Mouse (Mus musculus): ENCODE results near the gene Prkcq. TPM values are rescaled to one million over a fixed set of nuclear protein-coding genes. Genes with fewer than 3 reads are reported as not detected.

Gene Prkcq
- total RNA-seq, 2 experiments from 2014 or later = 6.8 to 7.5 TPM

- intact Hi-C loops (cut with DNase I) = no loop called here
- H3K27ac ChIP-seq = no peak overlapping the region
- TF ChIP-seq CTCF (IDR thresholded peaks at IDR 0.05) = no peak
- DNase-seq (ENCODE audit: extremely low spot score in 1 of 2, low spot score in 2 of 2) = no peak
- H3K4me3 ChIP-seq = no peak overlapping the region
Observed at GRCm38 (mm10) chr2:11188279-11188678, 16.4 kb downstream of the Prkcq start.

GRCm38 (mm10) chr2:11189150-11189767 is 17.4 kb downstream of the Prkcq start:
- intact Hi-C loops (cut with DNase I) = no loop called here
- TF ChIP-seq CTCF (IDR thresholded peaks at IDR 0.05) = no peak
- no peak for DNase-seq (ENCODE audit: extremely low spot score in 1 of 2, low spot score in 2 of 2)
- Histone ChIP-seq H3K27ac (no peak overlapping the region), H3K4me3 (no peak overlapping the region)

DNA sequence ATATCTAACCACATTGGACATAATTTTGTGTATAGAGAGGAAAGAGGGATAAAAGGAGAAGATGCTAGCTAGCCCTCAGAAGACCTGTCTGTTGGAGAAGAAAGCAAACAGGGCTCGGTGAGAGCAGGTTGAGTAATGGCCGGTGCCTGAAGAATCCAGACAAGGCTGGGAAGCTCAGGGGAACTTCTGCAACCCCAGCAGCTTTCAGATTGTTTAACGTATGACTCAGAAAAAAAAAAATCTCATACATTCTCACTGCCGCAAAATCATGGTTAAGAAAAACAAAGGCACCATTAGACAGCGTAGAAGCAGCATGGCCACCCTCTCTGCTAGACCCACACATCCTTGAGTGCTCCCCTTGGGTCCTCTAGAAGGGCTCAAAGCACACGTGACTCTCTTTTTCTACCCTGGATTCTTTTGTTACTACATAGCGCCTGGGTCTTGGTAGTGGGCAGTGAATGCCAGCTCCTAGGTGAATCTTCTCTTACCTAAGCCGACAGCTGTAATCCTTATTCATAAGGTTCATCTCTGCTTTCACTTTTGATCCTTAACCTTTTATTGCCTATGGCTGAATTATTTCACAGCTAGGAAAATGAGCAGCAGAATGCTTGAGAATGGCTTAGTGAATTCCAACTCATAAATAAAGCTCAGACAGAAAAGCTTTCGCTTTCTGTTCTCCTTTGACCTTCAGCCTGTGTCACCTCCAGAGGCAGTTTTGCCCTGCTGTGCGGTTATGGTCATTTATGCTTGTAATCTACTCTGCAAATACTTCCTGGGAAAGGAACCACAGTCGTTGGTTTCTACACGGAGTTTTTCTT is 20.6 kb downstream of the Prkcq start:
- H3K4me3 ChIP-seq = no peak overlapping the region
- DNase-seq (ENCODE audit: extremely low spot score in 1 of 2, low spot score in 2 of 2) = no peak
- no peak for TF ChIP-seq CTCF (IDR thresholded peaks at IDR 0.05)
- intact Hi-C loops (cut with DNase I) = no loop called here
- H3K27ac ChIP-seq = no peak overlapping the region

- intact Hi-C loops (cut with DNase I) = no loop called here
- H3K27ac ChIP-seq = no peak overlapping the region
- DNase-seq (ENCODE audit: extremely low spot score in 1 of 2, low spot score in 2 of 2) = no peak
- TF ChIP-seq CTCF (IDR thresholded peaks at IDR 0.05) = no peak
- no peak overlapping the region for H3K4me3 ChIP-seq
Observed at GRCm38 (mm10) chr2:11193099-11193618, 21.3 kb downstream of the Prkcq start.

GRCm38 (mm10) chr2:11194732-11195340 is 22.9 kb downstream of the Prkcq start:
- H3K4me3 ChIP-seq = no peak overlapping the region
- no peak overlapping the region for H3K27ac ChIP-seq
- no peak for DNase-seq (ENCODE audit: extremely low spot score in 1 of 2, low spot score in 2 of 2)
- intact Hi-C loops (cut with DNase I) = no loop called here
- TF ChIP-seq CTCF (IDR thresholded peaks at IDR 0.05) = no peak

DNA sequence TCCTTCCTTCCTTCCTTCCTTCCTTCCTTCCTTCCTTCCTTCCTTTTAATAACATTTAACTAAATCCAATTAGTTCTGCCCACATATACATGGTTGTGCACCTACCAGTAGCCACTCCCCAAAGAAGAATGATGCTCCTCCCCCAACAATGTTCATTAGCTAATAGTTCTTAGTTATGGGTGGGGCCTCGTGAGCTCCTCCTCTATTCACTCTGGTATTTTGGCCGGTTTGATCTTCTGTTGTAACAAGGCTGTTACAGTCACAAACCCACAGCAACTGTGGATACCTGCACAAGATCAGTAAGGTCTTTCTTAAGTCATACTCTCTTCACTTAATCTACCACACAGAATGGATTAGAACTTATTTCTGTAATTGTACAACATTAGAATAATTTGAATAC is 24.2 kb downstream of the Prkcq start:
- intact Hi-C loops (cut with DNase I) = no loop called here

DNA sequence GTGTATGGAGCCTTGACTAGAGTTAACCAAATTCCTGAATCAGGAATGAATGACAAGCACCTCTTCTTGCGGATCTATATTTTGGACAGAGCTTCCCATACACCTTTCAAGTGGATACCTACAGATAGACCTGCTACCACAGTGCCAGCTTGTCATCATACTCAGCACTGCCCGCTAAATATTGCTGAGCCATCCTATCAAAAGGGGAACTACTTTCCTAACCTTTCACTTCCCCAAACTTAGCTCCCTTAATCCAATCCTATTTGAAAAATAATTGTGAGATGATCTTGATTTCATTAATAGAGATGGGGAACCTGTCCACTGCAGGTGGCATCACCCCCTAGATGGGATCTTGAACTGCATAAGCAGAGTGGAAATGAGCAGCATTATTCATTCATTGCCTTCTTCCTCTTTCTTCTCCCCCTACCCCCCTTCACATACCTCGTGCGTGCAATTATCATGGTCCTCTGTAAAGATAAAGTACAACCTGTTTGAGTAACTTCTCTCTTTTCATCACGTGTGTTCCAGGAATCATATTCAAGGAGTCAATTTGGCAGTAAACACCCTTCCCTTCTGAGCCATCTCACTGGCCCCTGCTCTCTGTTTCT is 25.1 kb downstream of the Prkcq start:
- intact Hi-C loops (cut with DNase I) = no loop called here
- no peak for DNase-seq (ENCODE audit: extremely low spot score in 1 of 2, low spot score in 2 of 2)
- H3K27ac ChIP-seq = no peak overlapping the region
- no peak for TF ChIP-seq CTCF (IDR thresholded peaks at IDR 0.05)
- H3K4me3 ChIP-seq = no peak overlapping the region

More for the DNA sequence above, 24.2 kb downstream of the Prkcq start:
- no peak for TF ChIP-seq CTCF (IDR thresholded peaks at IDR 0.05)
- no peak for DNase-seq (ENCODE audit: extremely low spot score in 1 of 2, low spot score in 2 of 2)
- Histone ChIP-seq H3K27ac (no peak overlapping the region), H3K4me3 (no peak overlapping the region)

- DNase-seq (ENCODE audit: extremely low spot score in 1 of 2, low spot score in 2 of 2) = no peak
- intact Hi-C loops (cut with DNase I) = no loop called here
- H3K27ac ChIP-seq = no peak overlapping the region
- H3K4me3 ChIP-seq = no peak overlapping the region
- no peak for TF ChIP-seq CTCF (IDR thresholded peaks at IDR 0.05)
Observed at GRCm38 (mm10) chr2:11199624-11200023, 27.7 kb downstream of the Prkcq start.

GRCm38 (mm10) chr2:11202841-11203240 is 30.9 kb downstream of the Prkcq start:
- DNase-seq (ENCODE audit: extremely low spot score in 1 of 2, low spot score in 2 of 2) = no peak
- TF ChIP-seq CTCF (IDR thresholded peaks at IDR 0.05) = no peak
- no peak overlapping the region for H3K27ac ChIP-seq
- intact Hi-C loops (cut with DNase I) = no loop called here
- no peak overlapping the region for H3K4me3 ChIP-seq

DNA sequence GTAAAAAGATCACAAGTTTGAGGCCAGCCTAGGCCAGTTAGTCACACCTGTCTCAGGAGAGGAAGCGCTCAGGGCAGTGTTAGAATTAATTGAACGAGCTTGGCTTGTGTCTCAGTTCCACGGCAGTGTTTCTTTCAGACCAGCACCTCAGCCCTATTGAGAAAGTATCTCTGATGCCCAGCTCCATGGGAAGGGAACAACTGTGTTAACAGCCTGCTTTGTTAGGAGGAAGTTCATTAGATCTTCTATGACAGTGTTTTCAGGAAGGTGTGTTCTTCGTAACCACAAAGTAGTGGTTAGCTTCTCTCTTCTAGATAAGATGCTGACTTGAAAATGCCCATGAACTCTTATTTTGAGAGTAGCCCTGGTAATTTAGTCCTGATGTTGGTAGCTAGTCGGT is 31.4 kb downstream of the Prkcq start:
- no peak for DNase-seq (ENCODE audit: extremely low spot score in 1 of 2, low spot score in 2 of 2)
- H3K4me3 ChIP-seq = no peak overlapping the region
- no peak for TF ChIP-seq CTCF (IDR thresholded peaks at IDR 0.05)
- H3K27ac ChIP-seq = no peak overlapping the region
- intact Hi-C loops (cut with DNase I) = no loop called here

- H3K4me3 ChIP-seq = no peak overlapping the region
- intact Hi-C loops (cut with DNase I) = no loop called here
- H3K27ac ChIP-seq = no peak overlapping the region
- no peak for TF ChIP-seq CTCF (IDR thresholded peaks at IDR 0.05)
- no peak for DNase-seq (ENCODE audit: extremely low spot score in 1 of 2, low spot score in 2 of 2)
Observed at GRCm38 (mm10) chr2:11204232-11204631, 32.3 kb downstream of the Prkcq start.

DNA sequence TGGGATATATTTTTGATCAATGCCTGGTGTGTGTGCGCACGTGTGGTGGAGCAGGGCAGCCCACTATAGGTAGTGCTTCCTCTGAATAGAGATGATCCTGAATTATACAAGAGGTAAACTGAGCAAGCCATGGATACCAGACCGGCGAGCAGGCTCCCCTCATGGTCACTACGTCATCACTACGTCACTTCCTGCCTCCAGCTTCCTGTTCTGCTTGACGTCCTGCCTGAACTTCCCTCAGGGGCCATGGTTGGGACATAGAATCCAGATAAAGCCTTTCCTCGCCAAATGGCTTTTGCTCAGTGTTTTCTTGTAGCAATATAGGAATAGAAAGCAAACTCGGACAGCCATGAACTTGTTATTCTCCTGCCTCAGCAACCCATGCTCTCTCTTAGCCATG is 33.1 kb downstream of the Prkcq start:
- no peak overlapping the region for H3K4me3 ChIP-seq
- DNase-seq (ENCODE audit: extremely low spot score in 1 of 2, low spot score in 2 of 2) = no peak
- no peak for TF ChIP-seq CTCF (IDR thresholded peaks at IDR 0.05)
- H3K27ac ChIP-seq = no peak overlapping the region
- intact Hi-C loops (cut with DNase I) = no loop called here

Data from left cerebral cortex, adult 2 months (tissue).